Mouse (Mus musculus): ENCODE measurements at regions not wholly inside any gene's neighbourhood (a gene's known extent, or its start where the extent isn't known, plus 50 kb on each side); places are given as distances from the start of the nearest gene placed in this dataset.

GRCm38 (mm10) chr11:117585556-117585955 is 68.5 kb upstream of the Tnrc6c start:
- H3K27me3 ChIP-seq (replicated peaks; ENCODE audit: control insufficient read depth, insufficient read depth, low read length), result no peaks in the 10 kb centered on the region
- no peaks in the 10 kb centered on the region for H3K36me3 ChIP-seq (ENCODE audit: control insufficient read depth, insufficient read depth)
- no peaks in the 10 kb centered on the region for H3K4me1 ChIP-seq (replicated peaks; ENCODE audit: control insufficient read depth, insufficient read depth, low read length)
- no peak overlapping the region for H3K4me2 ChIP-seq (replicated peaks; ENCODE audit: low read depth)
- 86% methylated on average over 5 of the region's 5 CpGs for WGBS
- no peak for ATAC-seq
- no peak for TF ChIP-seq CTCF (IDR thresholded peaks at IDR 0.05; ENCODE audit: low read depth)
- H3K27ac ChIP-seq (ENCODE audit: low read depth, low read length), result no peak overlapping the region
- no peak overlapping the region for H3K4me3 ChIP-seq (ENCODE audit: low read depth, low read length)
- H3K9me3 ChIP-seq (ENCODE audit: control insufficient read depth), result no peaks in the 10 kb centered on the region
- H3K9ac ChIP-seq (ENCODE audit: low read depth, low read length), result no peak overlapping the region

- Histone ChIP-seq H3K4me1 (replicated peaks; ENCODE audit: control insufficient read depth, insufficient read depth, low read length) (no peaks in the 10 kb centered on the region), H3K36me3 (ENCODE audit: control insufficient read depth, insufficient read depth) (no peaks in the 10 kb centered on the region), H3K9ac (ENCODE audit: low read depth, low read length) (no peak overlapping the region), H3K9me3 (ENCODE audit: control insufficient read depth) (no peaks in the 10 kb centered on the region), H3K4me2 (replicated peaks; ENCODE audit: low read depth) (no peak overlapping the region), H3K4me3 (ENCODE audit: low read depth, low read length) (no peak overlapping the region), H3K27ac (ENCODE audit: low read depth, low read length) (no peak overlapping the region), H3K27me3 (replicated peaks; ENCODE audit: control insufficient read depth, insufficient read depth, low read length) (no peaks in the 10 kb centered on the region)
- no peak for ATAC-seq
- 36% methylated on average over 4 of the region's 4 CpGs for WGBS
- TF ChIP-seq CTCF (IDR thresholded peaks at IDR 0.05; ENCODE audit: low read depth), result no peak
Observed at GRCm38 (mm10) chr11:117586063-117586462, 68.0 kb upstream of the Tnrc6c start.

- 84% methylated on average over 7 of the region's 7 CpGs for WGBS
- Histone ChIP-seq H3K27me3 (replicated peaks; ENCODE audit: control insufficient read depth, insufficient read depth, low read length) (no peaks in the 10 kb centered on the region), H3K9ac (ENCODE audit: low read depth, low read length) (no peak overlapping the region), H3K36me3 (ENCODE audit: control insufficient read depth, insufficient read depth) (no peaks in the 10 kb centered on the region), H3K9me3 (ENCODE audit: control insufficient read depth) (no peaks in the 10 kb centered on the region), H3K4me1 (replicated peaks; ENCODE audit: control insufficient read depth, insufficient read depth, low read length) (no peaks in the 10 kb centered on the region), H3K27ac (ENCODE audit: low read depth, low read length) (no peak overlapping the region), H3K4me3 (ENCODE audit: low read depth, low read length) (no peak overlapping the region), H3K4me2 (replicated peaks; ENCODE audit: low read depth) (no peak overlapping the region)
- ATAC-seq, result no peak
- TF ChIP-seq CTCF (IDR thresholded peaks at IDR 0.05; ENCODE audit: low read depth), result no peak
Observed at GRCm38 (mm10) chr11:117586857-117587425, 67.1 kb upstream of the Tnrc6c start.

GRCm38 (mm10) chr11:117589006-117589405 is 65.1 kb upstream of the Tnrc6c start:
- H3K36me3 ChIP-seq (ENCODE audit: control insufficient read depth, insufficient read depth), result no peaks in the 10 kb centered on the region
- H3K4me3 ChIP-seq (ENCODE audit: low read depth, low read length), result no peak overlapping the region
- H3K27me3 ChIP-seq (replicated peaks; ENCODE audit: control insufficient read depth, insufficient read depth, low read length), result no peaks in the 10 kb centered on the region
- no peak for TF ChIP-seq CTCF (IDR thresholded peaks at IDR 0.05; ENCODE audit: low read depth)
- 84% methylated on average over 8 of the region's 8 CpGs for WGBS
- no peak for ATAC-seq
- no peak overlapping the region for H3K9ac ChIP-seq (ENCODE audit: low read depth, low read length)
- H3K9me3 ChIP-seq (ENCODE audit: control insufficient read depth), result no peaks in the 10 kb centered on the region
- no peaks in the 10 kb centered on the region for H3K4me1 ChIP-seq (replicated peaks; ENCODE audit: control insufficient read depth, insufficient read depth, low read length)
- H3K4me2 ChIP-seq (replicated peaks; ENCODE audit: low read depth), result no peak overlapping the region
- H3K27ac ChIP-seq (ENCODE audit: low read depth, low read length), result no peak overlapping the region

GRCm38 (mm10) chr11:117589422-117589821 is 64.7 kb upstream of the Tnrc6c start:
- no peak overlapping the region for H3K27ac ChIP-seq (ENCODE audit: low read depth, low read length)
- no peaks in the 10 kb centered on the region for H3K9me3 ChIP-seq (ENCODE audit: control insufficient read depth)
- ATAC-seq, result no peak
- no peak overlapping the region for H3K4me2 ChIP-seq (replicated peaks; ENCODE audit: low read depth)
- TF ChIP-seq CTCF (IDR thresholded peaks at IDR 0.05; ENCODE audit: low read depth), result no peak
- H3K27me3 ChIP-seq (replicated peaks; ENCODE audit: control insufficient read depth, insufficient read depth, low read length), result no peaks in the 10 kb centered on the region
- H3K9ac ChIP-seq (ENCODE audit: low read depth, low read length), result no peak overlapping the region
- H3K36me3 ChIP-seq (ENCODE audit: control insufficient read depth, insufficient read depth), result no peaks in the 10 kb centered on the region
- H3K4me1 ChIP-seq (replicated peaks; ENCODE audit: control insufficient read depth, insufficient read depth, low read length), result no peaks in the 10 kb centered on the region
- WGBS, result 72% methylated on average over 14 of the region's 14 CpGs
- no peak overlapping the region for H3K4me3 ChIP-seq (ENCODE audit: low read depth, low read length)

- no peak overlapping the region for H3K9ac ChIP-seq (ENCODE audit: low read depth, low read length)
- H3K4me2 ChIP-seq (replicated peaks; ENCODE audit: low read depth), result no peak overlapping the region
- H3K4me1 ChIP-seq (replicated peaks; ENCODE audit: control insufficient read depth, insufficient read depth, low read length), result no peaks in the 10 kb centered on the region
- WGBS, result 67% methylated on average over 3 of the region's 3 CpGs
- no peaks in the 10 kb centered on the region for H3K9me3 ChIP-seq (ENCODE audit: control insufficient read depth)
- no peaks in the 10 kb centered on the region for H3K36me3 ChIP-seq (ENCODE audit: control insufficient read depth, insufficient read depth)
- ATAC-seq, result no peak
- 0 out of 2 replicates have a peak, but pooled peaks cover 4% of the 10 kb centered on the region for H3K27me3 ChIP-seq (replicated peaks; ENCODE audit: control insufficient read depth, insufficient read depth, low read length)
- H3K27ac ChIP-seq (ENCODE audit: low read depth, low read length), result no peak overlapping the region
- no peak overlapping the region for H3K4me3 ChIP-seq (ENCODE audit: low read depth, low read length)
- no peak for TF ChIP-seq CTCF (IDR thresholded peaks at IDR 0.05; ENCODE audit: low read depth)
Observed at GRCm38 (mm10) chr11:117592570-117592969, 61.5 kb upstream of the Tnrc6c start.

- peak; percentile 18; the same call in 1 of the 2 replicates for TF ChIP-seq CTCF (IDR thresholded peaks at IDR 0.05; ENCODE audit: low read depth)
- H3K27ac ChIP-seq (ENCODE audit: low read depth, low read length), result no peak overlapping the region
- WGBS, result 76% methylated on average over 6 of the region's 6 CpGs
- no peak overlapping the region for H3K4me3 ChIP-seq (ENCODE audit: low read depth, low read length)
- no peak for ATAC-seq
- no peaks in the 10 kb centered on the region for H3K36me3 ChIP-seq (ENCODE audit: control insufficient read depth, insufficient read depth)
- H3K9me3 ChIP-seq (ENCODE audit: control insufficient read depth), result no peaks in the 10 kb centered on the region
- H3K4me2 ChIP-seq (replicated peaks; ENCODE audit: low read depth), result no peak overlapping the region
- peaks cover 4% of the 10 kb centered on the region; the same call in 1 of the 2 replicates for H3K4me1 ChIP-seq (replicated peaks; ENCODE audit: control insufficient read depth, insufficient read depth, low read length)
- H3K27me3 ChIP-seq (replicated peaks; ENCODE audit: control insufficient read depth, insufficient read depth, low read length), result peaks cover 8% of the 10 kb centered on the region; the same call in 1 of the 2 replicates
- H3K9ac ChIP-seq (ENCODE audit: low read depth, low read length), result no peak overlapping the region
Observed at GRCm38 (mm10) chr11:117596201-117596600, 57.9 kb upstream of the Tnrc6c start.

Data from intestine, postnatal 0 days (tissue).